Mouse (Mus musculus) frontal cortex, adult (tissue): ENCODE results near the gene Slmap.
"Not testable (repeated sequence)": the region's sequence is repeated elsewhere in the genome, so short reads cannot be mapped to it uniquely, and the experiment has no call there.

Experiments used
- ATAC-seq: cut with Nextera tagmentation; 2 replicates; pipeline ENCODE4 v1.9.2; 2017; ENCODE audit warnings: mild to moderate bottlenecking, moderate library complexity, mixed read lengths; ENCODE audit not compliant: low TSS enrichment

The Slmap gene

DNA sequence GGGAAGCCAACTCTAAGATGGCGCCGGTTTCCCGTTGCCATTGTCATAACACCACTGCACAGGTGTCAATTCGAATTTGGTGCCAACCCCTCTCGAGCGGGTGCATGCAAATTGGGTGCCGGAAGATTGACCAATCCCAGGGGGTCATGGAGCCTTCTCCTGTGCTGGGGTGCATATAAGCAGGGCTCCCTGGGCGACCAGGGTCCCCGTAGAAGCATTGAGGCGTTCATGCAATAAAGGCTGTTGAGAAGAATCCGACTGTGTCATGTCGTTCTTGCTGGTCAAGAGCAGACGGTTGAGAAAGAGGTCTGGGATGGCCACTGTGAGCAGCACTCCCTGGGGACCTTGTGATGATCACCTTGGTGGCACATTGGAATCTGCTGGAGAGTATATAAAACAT, 142.9 kb downstream of the Slmap start:
- ATAC-seq, result no peak

GRCm38 (mm10) chr14:26388961-26389360, 145.8 kb downstream of the Slmap start:
- ATAC-seq, result not testable (repeated sequence)

DNA sequence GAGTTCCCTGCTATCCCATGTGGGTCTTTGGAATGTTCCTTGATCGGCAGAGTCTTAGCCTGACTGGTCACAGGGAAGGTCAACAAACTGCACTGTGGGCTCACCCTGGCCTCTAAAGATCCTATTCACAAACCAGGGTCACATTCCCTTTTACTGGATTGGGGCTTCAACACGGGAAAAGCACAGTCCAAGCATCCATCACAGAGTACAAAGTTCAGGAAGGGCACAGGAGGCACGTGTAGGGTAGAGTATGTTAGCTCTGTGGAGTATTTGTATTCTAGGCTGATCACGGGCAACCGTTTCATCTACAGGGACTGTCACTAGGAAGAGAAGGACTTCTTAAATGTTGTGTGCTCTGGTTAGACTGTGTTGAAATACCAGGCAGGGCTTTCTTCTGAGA, 147.7 kb downstream of the Slmap start:
- ATAC-seq, result not testable (repeated sequence)

DNA sequence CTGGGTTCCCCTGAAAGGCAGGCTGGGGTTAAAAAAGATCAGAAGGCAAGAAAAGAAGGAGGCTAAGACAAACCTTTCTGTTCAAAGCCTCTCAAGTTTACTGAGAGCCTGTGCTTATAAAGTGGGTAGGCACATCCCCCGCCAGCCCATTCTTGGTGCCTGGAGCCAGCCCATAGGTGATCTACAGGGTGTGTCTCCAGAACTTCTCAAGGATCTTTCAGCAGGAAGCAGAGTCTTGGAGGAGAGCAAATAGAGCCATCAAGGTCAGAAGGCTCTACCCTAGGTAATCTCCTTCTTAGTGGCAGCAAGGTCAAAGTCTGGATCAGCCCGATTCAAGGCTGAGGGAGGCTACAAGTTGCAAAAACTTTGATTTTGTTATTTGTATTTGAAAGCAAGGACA, 149.1 kb downstream of the Slmap start:
- not testable (repeated sequence) for ATAC-seq

GRCm38 (mm10) chr14:26379071-26379470, 155.7 kb downstream of the Slmap start:
- ATAC-seq, result no peak

GRCm38 (mm10) chr14:26376652-26377051, 158.1 kb downstream of the Slmap start:
- ATAC-seq, result peak; percentile 67
